Mouse (Mus musculus) neural tube, embryonic 11.5 days (tissue): ENCODE results near the gene Gmpr. TPM values are rescaled to one million over a fixed set of nuclear protein-coding genes. Genes with fewer than 3 reads are reported as not detected.

ENCODE experiments used
- ATAC-seq: fragments of 200-750 bp; cut with Nextera tagmentation; 2 replicates; pipeline ENCODE4 v1.8.0; 2017; ENCODE audit warnings: moderate number of reproducible peaks, mild to moderate bottlenecking, moderate TSS enrichment, moderate library complexity; ENCODE audit not compliant: insufficient read depth, low FRiP score, low TSS enrichment
- DNase-seq: peaks from one replicate; pipeline ENCODE4 v3.0.0-alpha.2; 2015; ENCODE audit warnings: low spot score
- H3K27ac ChIP-seq: fragments of 300-500 bp; sonication (generic); 2 replicates; pipeline ENCODE4 v1.5.1; 2014; ENCODE audit warnings: low read depth, mild to moderate bottlenecking, low read length
- H3K27me3 ChIP-seq: fragments of 300-500 bp; sonication (generic); 2 replicates; pipeline ENCODE4 v1.6.1; 2014; ENCODE audit warnings: mild to moderate bottlenecking, low read length, mixed read lengths; ENCODE audit not compliant: control insufficient read depth, insufficient read depth
- H3K36me3 ChIP-seq: fragments of 300-500 bp; sonication (generic); 2 replicates; pipeline ENCODE4 v1.6.1; 2014; ENCODE audit warnings: mild to moderate bottlenecking, low read length, moderate library complexity, mixed read lengths; ENCODE audit not compliant: control insufficient read depth, insufficient read depth
- H3K4me1 ChIP-seq: fragments of 300-500 bp; sonication (generic); 2 replicates; pipeline ENCODE4 v1.6.1; 2014; ENCODE audit warnings: low read length, mixed read lengths; ENCODE audit not compliant: control insufficient read depth, insufficient read depth
- H3K4me2 ChIP-seq: fragments of 300-500 bp; sonication (generic); 2 replicates; pipeline ENCODE4 v1.6.1; 2014; ENCODE audit warnings: low read depth, mild to moderate bottlenecking, moderate library complexity
- H3K4me3 ChIP-seq: fragments of 300-500 bp; sonication (generic); 2 replicates; pipeline ENCODE4 v1.5.1; 2014; ENCODE audit warnings: low read depth, low read length
- H3K9ac ChIP-seq: fragments of 300-500 bp; sonication (generic); 2 replicates; pipeline ENCODE4 v1.6.1; 2014; ENCODE audit warnings: mild to moderate bottlenecking, low read length
- H3K9me3 ChIP-seq: fragments of 300-500 bp; sonication (generic); 2 replicates; pipeline ENCODE4 v1.6.1; 2016; ENCODE audit warnings: low read length; ENCODE audit not compliant: control insufficient read depth
- WGBS: fragments of 180-500 bp; shearing (Covaris S2); extraction: QIAGEN DNeasy Blood & Tissue Kit; methylation state at CpG from one replicate; pipeline ENCODE4 v1.1.7; 2014; 5-methylcytosine and 5-hydroxymethylcytosine counted together
- polyA plus RNA-seq: library from polyadenylated mRNA; unstranded; fragments of >200 nt; fragmentation: Nextera tagmentation; extraction: Ambion mirVana; gene quantifications from 2 replicates; pipeline ENCODE4 v1.2.1, GENCODE M21; 2014

Gene Gmpr
- polyA plus RNA-seq, 1 experiment from 2014 or later = 29.1 TPM

GRCm38 (mm10) chr13:45569932-45570331 lies 62.7 kb downstream of the Gmpr start:
- H3K4me1 ChIP-seq = 0 out of 2 replicates have a peak, but pooled peaks cover 2% of the 10 kb centered on the region
- DNase-seq = no peak
- 72% methylated on average over 7 of the region's 7 CpGs for whole genome bisulfite sequencing
- no peak overlapping the region for H3K4me2 ChIP-seq
- no peaks in the 10 kb centered on the region for H3K36me3 ChIP-seq
- no peak overlapping the region for H3K4me3 ChIP-seq
- H3K9ac ChIP-seq = no peak overlapping the region
- no peak overlapping the region for H3K27ac ChIP-seq
- no peaks in the 10 kb centered on the region for H3K9me3 ChIP-seq
- H3K27me3 ChIP-seq = no peaks in the 10 kb centered on the region
- ATAC-seq = no peak

GRCm38 (mm10) chr13:45571795-45572262 lies 64.6 kb downstream of the Gmpr start:
- ATAC-seq (no peak), DNase-seq (peak; percentile 87)
- no peaks in the 10 kb centered on the region for H3K27me3 ChIP-seq
- no peak overlapping the region for H3K9ac ChIP-seq
- no peaks in the 10 kb centered on the region for H3K9me3 ChIP-seq
- H3K27ac ChIP-seq = no peak overlapping the region
- 5% methylated on average over 6 of the region's 6 CpGs for WGBS
- no peaks in the 10 kb centered on the region for H3K36me3 ChIP-seq
- H3K4me2 ChIP-seq = no peak overlapping the region
- 0 out of 2 replicates have a peak, but pooled peaks cover 2% of the 10 kb centered on the region for H3K4me1 ChIP-seq
- H3K4me3 ChIP-seq = no peak overlapping the region

DNA sequence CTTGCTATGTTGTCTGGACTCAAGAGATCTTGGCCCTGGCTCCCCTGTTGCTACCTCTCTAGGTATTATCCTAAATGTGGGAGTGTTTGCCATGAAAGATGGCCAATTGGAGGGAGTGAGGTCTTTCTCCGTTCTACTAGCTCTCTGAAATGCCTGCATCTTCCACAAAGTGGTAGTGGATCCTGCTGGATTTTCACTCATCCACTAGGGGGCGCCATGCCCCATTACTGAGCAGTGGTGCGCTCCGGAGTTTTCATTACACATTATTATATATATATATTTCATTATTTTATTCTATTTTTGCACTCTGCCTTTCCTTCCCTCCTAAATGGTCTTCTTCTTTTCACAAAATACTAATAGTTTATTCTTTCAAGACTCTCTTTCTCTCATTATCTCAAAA lies 65.5 kb downstream of the Gmpr start:
- Histone ChIP-seq H3K9me3 (no peaks in the 10 kb centered on the region), H3K9ac (no peak overlapping the region), H3K36me3 (no peaks in the 10 kb centered on the region), H3K4me1 (0 out of 2 replicates have a peak, but pooled peaks cover 2% of the 10 kb centered on the region), H3K4me2 (no peak overlapping the region), H3K27me3 (no peaks in the 10 kb centered on the region), H3K4me3 (no peak overlapping the region), H3K27ac (no peak overlapping the region)
- 34% methylated on average over 4 of the region's 4 CpGs for WGBS
- DNase-seq (peak; percentile 61), ATAC-seq (no peak)

GRCm38 (mm10) chr13:45576185-45576584 lies 68.9 kb downstream of the Gmpr start:
- H3K36me3 ChIP-seq = no peaks in the 10 kb centered on the region
- ATAC-seq (no peak), DNase-seq (peak; percentile 21)
- H3K4me3 ChIP-seq = no peak overlapping the region
- WGBS = 82% methylated on average over 4 of the region's 4 CpGs
- H3K27me3 ChIP-seq = no peaks in the 10 kb centered on the region
- H3K9ac ChIP-seq = no peak overlapping the region
- H3K4me2 ChIP-seq = no peak overlapping the region
- H3K4me1 ChIP-seq = 0 out of 2 replicates have a peak, but pooled peaks cover 2% of the 10 kb centered on the region
- H3K9me3 ChIP-seq = no peaks in the 10 kb centered on the region
- no peak overlapping the region for H3K27ac ChIP-seq

DNA sequence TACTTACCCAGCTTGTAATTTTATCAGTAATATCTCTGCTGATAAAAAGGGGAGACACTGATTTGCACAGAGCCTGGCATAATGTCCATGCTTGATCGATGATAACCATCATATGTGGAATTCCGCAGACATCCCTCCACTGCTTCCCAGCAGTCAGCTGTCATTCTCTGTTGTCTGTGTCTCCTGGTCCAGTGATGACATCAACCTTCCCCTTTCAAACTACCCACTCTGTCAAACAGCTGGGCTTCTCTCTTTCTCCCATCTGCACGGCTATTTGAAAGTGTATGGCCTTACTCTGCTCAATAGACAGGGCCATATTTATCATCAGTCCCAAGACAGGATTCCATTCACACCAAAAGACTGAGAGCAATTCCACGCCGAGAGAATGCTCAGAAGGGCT lies 70.1 kb downstream of the Gmpr start:
- no peaks in the 10 kb centered on the region for H3K9me3 ChIP-seq
- ATAC-seq (no peak; the same call in 1 of the 2 replicates), DNase-seq (peak; percentile 30)
- H3K9ac ChIP-seq = no peak overlapping the region
- no peak overlapping the region for H3K4me2 ChIP-seq
- no peak overlapping the region for H3K4me3 ChIP-seq
- WGBS = 37% methylated on average over 5 of the region's 5 CpGs
- H3K36me3 ChIP-seq = no peaks in the 10 kb centered on the region
- H3K27me3 ChIP-seq = no peaks in the 10 kb centered on the region
- no peaks in the 10 kb centered on the region for H3K4me1 ChIP-seq
- H3K27ac ChIP-seq = no peak overlapping the region

- no peaks in the 10 kb centered on the region for H3K27me3 ChIP-seq
- no peak overlapping the region for H3K4me2 ChIP-seq
- no peak overlapping the region for H3K4me3 ChIP-seq
- no peak overlapping the region for H3K27ac ChIP-seq
- no peaks in the 10 kb centered on the region for H3K4me1 ChIP-seq
- ATAC-seq (no peak; the same call in 1 of the 2 replicates), DNase-seq (peak; percentile 38)
- H3K9me3 ChIP-seq = no peaks in the 10 kb centered on the region
- H3K9ac ChIP-seq = no peak overlapping the region
- WGBS = 38% methylated on average over 2 of the region's 2 CpGs
- no peaks in the 10 kb centered on the region for H3K36me3 ChIP-seq
Observed at GRCm38 (mm10) chr13:45577784-45578183, 70.5 kb downstream of the Gmpr start.

DNA sequence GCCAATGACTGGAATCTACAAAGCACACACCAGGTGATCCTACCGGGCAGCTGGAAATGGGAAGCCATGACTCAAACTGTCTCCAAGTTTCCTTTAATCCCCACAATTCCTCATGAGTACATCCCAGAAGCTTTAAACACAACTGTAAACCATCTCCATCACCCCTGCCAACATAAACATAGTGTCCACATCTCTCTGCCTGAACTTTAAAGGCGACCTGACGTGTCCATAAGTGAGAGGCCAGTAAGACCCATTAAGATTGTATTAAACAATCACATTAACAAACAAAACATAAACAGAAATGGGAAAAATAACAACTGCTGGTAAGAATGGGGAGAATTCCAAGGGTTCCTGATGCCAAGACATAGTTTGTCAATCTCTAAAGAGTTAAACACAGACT lies 72.5 kb downstream of the Gmpr start:
- DNase-seq = no peak
- WGBS = 87% methylated on average over 3 of the region's 3 CpGs
- H3K9ac ChIP-seq = no peak overlapping the region

GRCm38 (mm10) chr13:45582294-45582693 lies 75.0 kb downstream of the Gmpr start:
- H3K27ac ChIP-seq = no peak overlapping the region
- H3K9ac ChIP-seq = no peak overlapping the region
- H3K36me3 ChIP-seq = no peaks in the 10 kb centered on the region
- ATAC-seq (no peak), DNase-seq (no peak)
- H3K4me1 ChIP-seq = no peaks in the 10 kb centered on the region
- H3K4me3 ChIP-seq = no peak overlapping the region
- 63% methylated on average over 12 of the region's 12 CpGs for WGBS
- no peaks in the 10 kb centered on the region for H3K9me3 ChIP-seq
- no peaks in the 10 kb centered on the region for H3K27me3 ChIP-seq
- no peak overlapping the region for H3K4me2 ChIP-seq

More for the DNA sequence above, 72.5 kb downstream of the Gmpr start:
- Histone ChIP-seq H3K4me1 (no peaks in the 10 kb centered on the region), H3K27me3 (no peaks in the 10 kb centered on the region), H3K36me3 (no peaks in the 10 kb centered on the region), H3K9me3 (no peaks in the 10 kb centered on the region), H3K4me2 (no peak overlapping the region), H3K4me3 (no peak overlapping the region), H3K27ac (no peak overlapping the region)
- ATAC-seq = no peak

GRCm38 (mm10) chr13:45583061-45583460 lies 75.8 kb downstream of the Gmpr start:
- DNase-seq (no peak), ATAC-seq (no peak)
- Histone ChIP-seq H3K9me3 (no peaks in the 10 kb centered on the region), H3K27me3 (no peaks in the 10 kb centered on the region), H3K36me3 (no peaks in the 10 kb centered on the region), H3K4me3 (no peak overlapping the region), H3K4me1 (no peaks in the 10 kb centered on the region), H3K27ac (no peak overlapping the region), H3K4me2 (no peak overlapping the region), H3K9ac (no peak overlapping the region)
- 88% methylated on average over 5 of the region's 5 CpGs for WGBS
